Mouse (Mus musculus): ENCODE data around the gene Krtap2-4. TPM values are rescaled to one million over a fixed set of nuclear protein-coding genes. Genes with fewer than 3 reads are reported as not detected.
A peak's percentile ranks its signal among the peaks of the same experiment; 100 is the strongest.

Krtap2-4 gene
- polyA plus RNA-seq, 1 experiment = not detected

GRCm38 (mm10) chr11:99590981-99591380 lies 23.7 kb downstream of the Krtap2-4 start, which contains the start of gene Krtap1-3:
Krtap1-3 (minus strand) TSS chr11:99591339.
- Histone ChIP-seq H3K27ac (ENCODE audit: insufficient read depth, low read depth, low read length) (no peak within 1 kb of the TSS), H3K4me3 (ENCODE audit: insufficient read depth, low read depth, low read length) (no peak within 1 kb of the TSS), H3K4me1 (ENCODE audit: control insufficient read depth, insufficient read depth, low read length) (no peaks in the 10 kb centered on the region)
- no peak for TF ChIP-seq POLR2A (IDR thresholded peaks at IDR 0.05; ENCODE audit: insufficient read depth, low read depth, low read length)
- TF ChIP-seq CTCF (IDR thresholded peaks at IDR 0.05; ENCODE audit: insufficient read depth, low read depth, low read length) = no peak
- 82% methylated on average over 6 of the region's 6 CpGs for whole genome bisulfite sequencing

- Histone ChIP-seq H3K4me1 (ENCODE audit: control insufficient read depth, insufficient read depth, low read length) (peaks cover 8% of the 10 kb centered on the region), H3K27ac (ENCODE audit: insufficient read depth, low read depth, low read length) (no peak overlapping the region), H3K4me3 (ENCODE audit: insufficient read depth, low read depth, low read length) (no peak overlapping the region)
- WGBS = 48% methylated on average over 7 of the region's 7 CpGs
- no peak for TF ChIP-seq CTCF (IDR thresholded peaks at IDR 0.05; ENCODE audit: insufficient read depth, low read depth, low read length)
- TF ChIP-seq POLR2A (IDR thresholded peaks at IDR 0.05; ENCODE audit: insufficient read depth, low read depth, low read length) = no peak
Observed at GRCm38 (mm10) chr11:99585096-99585495, 29.6 kb downstream of the Krtap2-4 start.

GRCm38 (mm10) chr11:99583245-99583704 lies 31.4 kb downstream of the Krtap2-4 start, which contains the start of gene Krtap1-4:
Krtap1-4 (minus strand) TSS chr11:99583654.
- TF ChIP-seq CTCF (IDR thresholded peaks at IDR 0.05; ENCODE audit: insufficient read depth, low read depth, low read length) (no peak), POLR2A (IDR thresholded peaks at IDR 0.05; ENCODE audit: insufficient read depth, low read depth, low read length) (no peak)
- Histone ChIP-seq H3K27ac (ENCODE audit: insufficient read depth, low read depth, low read length) (no peak within 1 kb of the TSS), H3K4me1 (ENCODE audit: control insufficient read depth, insufficient read depth, low read length) (peaks cover 8% of the 10 kb centered on the region), H3K4me3 (ENCODE audit: insufficient read depth, low read depth, low read length) (no peak within 1 kb of the TSS)
- 75% methylated on average over 5 of the region's 5 CpGs for WGBS

GRCm38 (mm10) chr11:99581564-99581963 lies 33.1 kb downstream of the Krtap2-4 start:
- Histone ChIP-seq H3K27ac (ENCODE audit: insufficient read depth, low read depth, low read length) (no peak overlapping the region), H3K4me3 (ENCODE audit: insufficient read depth, low read depth, low read length) (no peak overlapping the region), H3K4me1 (ENCODE audit: control insufficient read depth, insufficient read depth, low read length) (peaks cover 8% of the 10 kb centered on the region)
- WGBS = 29% methylated on average over 6 of the region's 6 CpGs
- TF ChIP-seq CTCF (IDR thresholded peaks at IDR 0.05; ENCODE audit: insufficient read depth, low read depth, low read length) = no peak
- no peak for TF ChIP-seq POLR2A (IDR thresholded peaks at IDR 0.05; ENCODE audit: insufficient read depth, low read depth, low read length)

- WGBS = 88% methylated on average over 5 of the region's 5 CpGs
Observed at GRCm38 (mm10) chr11:99581051-99581450, 33.6 kb downstream of the Krtap2-4 start.

GRCm38 (mm10) chr11:99580636-99581035 lies 34.0 kb downstream of the Krtap2-4 start, which contains the start of gene Krtap1-5:
Krtap1-5 (minus strand) TSS chr11:99581016.
- TF ChIP-seq POLR2A (IDR thresholded peaks at IDR 0.05; ENCODE audit: insufficient read depth, low read depth, low read length) = no peak
- no peak for TF ChIP-seq CTCF (IDR thresholded peaks at IDR 0.05; ENCODE audit: insufficient read depth, low read depth, low read length)
- Histone ChIP-seq H3K4me1 (ENCODE audit: control insufficient read depth, insufficient read depth, low read length) (peaks cover 8% of the 10 kb centered on the region), H3K27ac (ENCODE audit: insufficient read depth, low read depth, low read length) (no peak within 1 kb of the TSS), H3K4me3 (ENCODE audit: insufficient read depth, low read depth, low read length) (no peak within 1 kb of the TSS)
- 91% methylated on average over 6 of the region's 6 CpGs for WGBS

More at GRCm38 (mm10) chr11:99581051-99581450, 33.6 kb downstream of the Krtap2-4 start:
- TF ChIP-seq CTCF (IDR thresholded peaks at IDR 0.05; ENCODE audit: insufficient read depth, low read depth, low read length) (no peak), POLR2A (IDR thresholded peaks at IDR 0.05; ENCODE audit: insufficient read depth, low read depth, low read length) (no peak)
- Histone ChIP-seq H3K4me3 (ENCODE audit: insufficient read depth, low read depth, low read length) (no peak overlapping the region), H3K27ac (ENCODE audit: insufficient read depth, low read depth, low read length) (no peak overlapping the region), H3K4me1 (ENCODE audit: control insufficient read depth, insufficient read depth, low read length) (peaks cover 8% of the 10 kb centered on the region)

- Histone ChIP-seq H3K4me3 (ENCODE audit: insufficient read depth, low read depth, low read length) (no peak overlapping the region), H3K4me1 (ENCODE audit: control insufficient read depth, insufficient read depth, low read length) (peaks cover 4% of the 10 kb centered on the region; the same call in 1 of the 2 replicates), H3K27ac (ENCODE audit: insufficient read depth, low read depth, low read length) (no peak overlapping the region)
- WGBS = 3% methylated on average over 7 of the region's 7 CpGs
- TF ChIP-seq CTCF (IDR thresholded peaks at IDR 0.05; ENCODE audit: insufficient read depth, low read depth, low read length) (peak; percentile 42; the same call in 1 of the 2 replicates), POLR2A (IDR thresholded peaks at IDR 0.05; ENCODE audit: insufficient read depth, low read depth, low read length) (no peak)
Observed at GRCm38 (mm10) chr11:99574106-99574505, 40.5 kb downstream of the Krtap2-4 start.

- Histone ChIP-seq H3K4me3 (ENCODE audit: insufficient read depth, low read depth, low read length) (no peak overlapping the region), H3K27ac (ENCODE audit: insufficient read depth, low read depth, low read length) (no peak overlapping the region), H3K4me1 (ENCODE audit: control insufficient read depth, insufficient read depth, low read length) (peaks cover 4% of the 10 kb centered on the region; the same call in 1 of the 2 replicates)
- WGBS = 22% methylated on average over 4 of the region's 4 CpGs
- TF ChIP-seq POLR2A (IDR thresholded peaks at IDR 0.05; ENCODE audit: insufficient read depth, low read depth, low read length) (no peak), CTCF (IDR thresholded peaks at IDR 0.05; ENCODE audit: insufficient read depth, low read depth, low read length) (no peak)
Observed at GRCm38 (mm10) chr11:99573164-99573563, 41.5 kb downstream of the Krtap2-4 start.

- WGBS = 93% methylated on average over 7 of the region's 7 CpGs
- no peak within 1 kb of the TSS for H3K27ac ChIP-seq (ENCODE audit: insufficient read depth, low read depth, low read length)
- H3K4me1 ChIP-seq (ENCODE audit: control insufficient read depth, insufficient read depth, low read length) = no peaks in the 10 kb centered on the region
- no peak within 1 kb of the TSS for H3K4me3 ChIP-seq (ENCODE audit: insufficient read depth, low read depth, low read length)
- no peak for TF ChIP-seq CTCF (IDR thresholded peaks at IDR 0.05; ENCODE audit: insufficient read depth, low read depth, low read length)
- no peak for TF ChIP-seq POLR2A (IDR thresholded peaks at IDR 0.05; ENCODE audit: insufficient read depth, low read depth, low read length)
Observed at GRCm38 (mm10) chr11:99566530-99566929, 48.1 kb downstream of the Krtap2-4 start, which contains the start of gene Krtap3-1. Krtap3-1 (minus strand) TSS chr11:99566630.

Other genes starting within 250 kb of the Krtap2-4 start
- gene Krt28, start 239.9 kb downstream of the Krtap2-4 start, polyA plus RNA-seq (2012; ENCODE audit: insufficient read depth, insufficient read length, low replicate concordance, missing spikeins) = not detected in 2 replicates
- gene Krt10, start 225.5 kb downstream of the Krtap2-4 start, polyA plus RNA-seq (2012; ENCODE audit: insufficient read depth, insufficient read length, low replicate concordance, missing spikeins) = not detected in 2 replicates
- gene Krt12, start 192.6 kb downstream of the Krtap2-4 start, polyA plus RNA-seq (2012; ENCODE audit: insufficient read depth, insufficient read length, low replicate concordance, missing spikeins) = not detected in 2 replicates
- not detected in 2 replicates for gene Krt20, start 176.7 kb downstream of the Krtap2-4 start, polyA plus RNA-seq (2012; ENCODE audit: insufficient read depth, insufficient read length, low replicate concordance, missing spikeins)
- gene Krt23, start 121.7 kb downstream of the Krtap2-4 start, polyA plus RNA-seq (2012; ENCODE audit: insufficient read depth, insufficient read length, low replicate concordance, missing spikeins) = not detected in 2 replicates
- gene Krt39, start 93.5 kb downstream of the Krtap2-4 start, polyA plus RNA-seq (2012; ENCODE audit: insufficient read depth, insufficient read length, low replicate concordance, missing spikeins) = not detected in 2 replicates
- not detected in 2 replicates for gene Krt40, start 71.7 kb downstream of the Krtap2-4 start, polyA plus RNA-seq (2012; ENCODE audit: insufficient read depth, insufficient read length, low replicate concordance, missing spikeins)
- not detected in 2 replicates for gene Krtap3-3, start 64.0 kb downstream of the Krtap2-4 start, polyA plus RNA-seq (2012; ENCODE audit: insufficient read depth, insufficient read length, low replicate concordance, missing spikeins)
- not detected in 2 replicates for gene Krtap3-2, start 58.0 kb downstream of the Krtap2-4 start, polyA plus RNA-seq (2012; ENCODE audit: insufficient read depth, insufficient read length, low replicate concordance, missing spikeins)
- gene Gm11939, start 55.4 kb downstream of the Krtap2-4 start, polyA plus RNA-seq (2012; ENCODE audit: insufficient read depth, insufficient read length, low replicate concordance, missing spikeins) = not detected in 2 replicates
- not detected in 2 replicates for gene Krtap3-1, start 48.2 kb downstream of the Krtap2-4 start, polyA plus RNA-seq (2012; ENCODE audit: insufficient read depth, insufficient read length, low replicate concordance, missing spikeins)
- not detected in 2 replicates for gene Krtap1-5, start 33.8 kb downstream of the Krtap2-4 start, polyA plus RNA-seq (2012; ENCODE audit: insufficient read depth, insufficient read length, low replicate concordance, missing spikeins)
- not detected in 2 replicates for gene Krtap1-4, start 31.2 kb downstream of the Krtap2-4 start, polyA plus RNA-seq (2012; ENCODE audit: insufficient read depth, insufficient read length, low replicate concordance, missing spikeins)
- not detected in 2 replicates for gene Krtap1-3, start 23.5 kb downstream of the Krtap2-4 start, polyA plus RNA-seq (2012; ENCODE audit: insufficient read depth, insufficient read length, low replicate concordance, missing spikeins)
- not detected in 2 replicates for gene Krtap9-3, start 16.7 kb downstream of the Krtap2-4 start, polyA plus RNA-seq (2012; ENCODE audit: insufficient read depth, insufficient read length, low replicate concordance, missing spikeins)
- not detected in 2 replicates for gene Gm11938, start 11.5 kb downstream of the Krtap2-4 start, polyA plus RNA-seq (2012; ENCODE audit: insufficient read depth, insufficient read length, low replicate concordance, missing spikeins)
- not detected in 2 replicates for gene Gm11937, start 4.7 kb downstream of the Krtap2-4 start, polyA plus RNA-seq (2012; ENCODE audit: insufficient read depth, insufficient read length, low replicate concordance, missing spikeins)
- not detected in 2 replicates for gene Gm11562, start 5.6 kb upstream of the Krtap2-4 start, polyA plus RNA-seq (2012; ENCODE audit: insufficient read depth, insufficient read length, low replicate concordance, missing spikeins)
- gene Krtap4-1, start 13.4 kb upstream of the Krtap2-4 start, polyA plus RNA-seq (2012; ENCODE audit: insufficient read depth, insufficient read length, low replicate concordance, missing spikeins) = not detected in 2 replicates
- not detected in 2 replicates for gene Krtap4-2, start 20.2 kb upstream of the Krtap2-4 start, polyA plus RNA-seq (2012; ENCODE audit: insufficient read depth, insufficient read length, low replicate concordance, missing spikeins)
- not detected in 2 replicates for gene Krtap4-7, start 29.2 kb upstream of the Krtap2-4 start, polyA plus RNA-seq (2012; ENCODE audit: insufficient read depth, insufficient read length, low replicate concordance, missing spikeins)
- not detected in 2 replicates for gene Gm11555, start 35.4 kb upstream of the Krtap2-4 start, polyA plus RNA-seq (2012; ENCODE audit: insufficient read depth, insufficient read length, low replicate concordance, missing spikeins)
- gene Gm11563, start 44.1 kb upstream of the Krtap2-4 start, polyA plus RNA-seq (2012; ENCODE audit: insufficient read depth, insufficient read length, low replicate concordance, missing spikeins) = not detected in 2 replicates
- gene Krtap4-6, start 51.1 kb upstream of the Krtap2-4 start, polyA plus RNA-seq (2012; ENCODE audit: insufficient read depth, insufficient read length, low replicate concordance, missing spikeins) = not detected in 2 replicates
- gene Gm14190, start 75.9 kb upstream of the Krtap2-4 start, polyA plus RNA-seq (2012; ENCODE audit: insufficient read depth, insufficient read length, low replicate concordance, missing spikeins) = not detected in 2 replicates
- gene Gm14180, start 119.4 kb upstream of the Krtap2-4 start, polyA plus RNA-seq (2012; ENCODE audit: insufficient read depth, insufficient read length, low replicate concordance, missing spikeins) = not detected in 2 replicates
- gene Gm11595, start 158.1 kb upstream of the Krtap2-4 start, polyA plus RNA-seq (2012; ENCODE audit: insufficient read depth, insufficient read length, low replicate concordance, missing spikeins) = not detected in 2 replicates
- gene Krtap4-8, start 165.9 kb upstream of the Krtap2-4 start, polyA plus RNA-seq (2012; ENCODE audit: insufficient read depth, insufficient read length, low replicate concordance, missing spikeins) = not detected in 2 replicates
- gene Krtap4-9, start 170.4 kb upstream of the Krtap2-4 start, polyA plus RNA-seq (2012; ENCODE audit: insufficient read depth, insufficient read length, low replicate concordance, missing spikeins) = not detected in 2 replicates
- not detected in 2 replicates for gene Gm11596, start 178.6 kb upstream of the Krtap2-4 start, polyA plus RNA-seq (2012; ENCODE audit: insufficient read depth, insufficient read length, low replicate concordance, missing spikeins)
- not detected in 2 replicates for gene Gm11569, start 184.1 kb upstream of the Krtap2-4 start, polyA plus RNA-seq (2012; ENCODE audit: insufficient read depth, insufficient read length, low replicate concordance, missing spikeins)
- gene Gm11554, start 189.6 kb upstream of the Krtap2-4 start, polyA plus RNA-seq (2012; ENCODE audit: insufficient read depth, insufficient read length, low replicate concordance, missing spikeins) = not detected in 2 replicates
- not detected in 2 replicates for gene Krtap4-13, start 195.0 kb upstream of the Krtap2-4 start, polyA plus RNA-seq (2012; ENCODE audit: insufficient read depth, insufficient read length, low replicate concordance, missing spikeins)
- not detected in 2 replicates for gene Gm11564, start 200.8 kb upstream of the Krtap2-4 start, polyA plus RNA-seq (2012; ENCODE audit: insufficient read depth, insufficient read length, low replicate concordance, missing spikeins)
- not detected in 2 replicates for gene 2300003K06Rik, start 223.2 kb upstream of the Krtap2-4 start, polyA plus RNA-seq (2012; ENCODE audit: insufficient read depth, insufficient read length, low replicate concordance, missing spikeins)
- not detected in 2 replicates for gene Krtap4-16, start 236.8 kb upstream of the Krtap2-4 start, polyA plus RNA-seq (2012; ENCODE audit: insufficient read depth, insufficient read length, low replicate concordance, missing spikeins)
- not detected in 2 replicates for gene Gm11568, start 243.1 kb upstream of the Krtap2-4 start, polyA plus RNA-seq (2012; ENCODE audit: insufficient read depth, insufficient read length, low replicate concordance, missing spikeins)
- not detected in 2 replicates for gene Gm11559, start 249.6 kb upstream of the Krtap2-4 start, polyA plus RNA-seq (2012; ENCODE audit: insufficient read depth, insufficient read length, low replicate concordance, missing spikeins)

Measured in olfactory bulb, adult 2 months (tissue).